Mouse (Mus musculus) neural tube, embryonic 12.5 days (tissue): Measurements from ENCODE around the gene Fgfr2. TPM values are rescaled to one million over a fixed set of nuclear protein-coding genes. Genes with fewer than 3 reads are reported as not detected.
"Not testable (repeated sequence)": the region's sequence is repeated elsewhere in the genome, so short reads cannot be mapped to it uniquely, and the experiment has no call there.

Source experiments
- ATAC-seq: fragments of 200-750 bp; cut with Nextera tagmentation; 2 replicates; pipeline ENCODE4 v1.8.0; 2017; ENCODE audit warnings: low read depth, mild to moderate bottlenecking, moderate TSS enrichment, moderate library complexity; ENCODE audit not compliant: low FRiP score
- H3K27ac ChIP-seq: fragments of 300-500 bp; sonication (generic); 2 replicates; pipeline ENCODE4 v1.5.1; 2016
- H3K27me3 ChIP-seq: fragments of 300-500 bp; sonication (generic); replicated peaks from 2 replicates; pipeline ENCODE4 v1.6.1; 2016; ENCODE audit warnings: mild to moderate bottlenecking
- H3K36me3 ChIP-seq: fragments of 300-500 bp; sonication (generic); 2 replicates; pipeline ENCODE4 v1.6.1; 2016; ENCODE audit warnings: mild to moderate bottlenecking
- H3K4me1 ChIP-seq: fragments of 300-500 bp; sonication (generic); 2 replicates; pipeline ENCODE4 v1.6.1; 2016
- H3K4me2 ChIP-seq: fragments of 300-500 bp; sonication (generic); replicated peaks from 2 replicates; pipeline ENCODE4 v1.6.1; 2016; ENCODE audit warnings: mild to moderate bottlenecking
- H3K4me3 ChIP-seq: fragments of 300-500 bp; sonication (generic); 2 replicates; pipeline ENCODE4 v1.5.1; 2016
- H3K9ac ChIP-seq: fragments of 300-500 bp; sonication (generic); 2 replicates; pipeline ENCODE4 v1.6.1; 2016; ENCODE audit warnings: mild to moderate bottlenecking
- H3K9me3 ChIP-seq: fragments of 300-500 bp; sonication (generic); 2 replicates; pipeline ENCODE4 v1.6.1; 2016; ENCODE audit warnings: mild to moderate bottlenecking
- WGBS: fragments of 180-500 bp; shearing (Covaris S2); methylation state at CpG from one replicate; pipeline ENCODE4 v1.1.7; 2016; 5-methylcytosine and 5-hydroxymethylcytosine counted together
- polyA plus RNA-seq: library from polyadenylated mRNA; unstranded; fragments of >200 nt; fragmentation: Nextera tagmentation; extraction: Ambion mirVana; gene quantifications from 2 replicates; pipeline ENCODE4 v1.2.1, GENCODE M21; 2016

The Fgfr2 gene
- polyA plus RNA-seq, 1 experiment from 2014 or later = 65.0 TPM

GRCm38 (mm10) chr7:130543181-130543580 lies 2580.0 kb downstream of the Fgfr2 start:
- no peaks in the 10 kb centered on the region for H3K9me3 ChIP-seq
- 95% methylated on average over 4 of the region's 4 CpGs for WGBS
- H3K27me3 ChIP-seq = no peaks in the 10 kb centered on the region
- no peak overlapping the region for H3K9ac ChIP-seq
- H3K4me1 ChIP-seq = peaks cover 11% of the 10 kb centered on the region
- no peak overlapping the region for H3K4me2 ChIP-seq
- H3K4me3 ChIP-seq = no peak overlapping the region
- no peak overlapping the region for H3K27ac ChIP-seq
- H3K36me3 ChIP-seq = peaks cover 58% of the 10 kb centered on the region
- ATAC-seq = no peak

- Histone ChIP-seq H3K27me3 (no peaks in the 10 kb centered on the region), H3K4me1 (no peaks in the 10 kb centered on the region), H3K9me3 (no peaks in the 10 kb centered on the region), H3K27ac (no peak overlapping the region), H3K4me2 (no peak overlapping the region), H3K36me3 (peaks cover 85% of the 10 kb centered on the region), H3K4me3 (no peak overlapping the region), H3K9ac (no peak overlapping the region)
- no peak for ATAC-seq
- 89% methylated on average over 7 of the region's 7 CpGs for WGBS
Observed at GRCm38 (mm10) chr7:130540176-130540575, 2583.0 kb downstream of the Fgfr2 start.

- no peak overlapping the region for H3K9ac ChIP-seq
- no peak for ATAC-seq
- H3K27me3 ChIP-seq = no peaks in the 10 kb centered on the region
- H3K4me3 ChIP-seq = no peak overlapping the region
- peaks cover 72% of the 10 kb centered on the region for H3K36me3 ChIP-seq
- 91% methylated on average over 4 of the region's 4 CpGs for WGBS
- no peak overlapping the region for H3K4me2 ChIP-seq
- no peaks in the 10 kb centered on the region for H3K9me3 ChIP-seq
- H3K4me1 ChIP-seq = no peaks in the 10 kb centered on the region
- H3K27ac ChIP-seq = no peak overlapping the region
Observed at GRCm38 (mm10) chr7:130537068-130537467, 2586.1 kb downstream of the Fgfr2 start.

- H3K36me3 ChIP-seq = peaks cover 67% of the 10 kb centered on the region
- H3K27ac ChIP-seq = no peak overlapping the region
- H3K4me3 ChIP-seq = no peak overlapping the region
- no peaks in the 10 kb centered on the region for H3K4me1 ChIP-seq
- no peak overlapping the region for H3K9ac ChIP-seq
- no peak overlapping the region for H3K4me2 ChIP-seq
- ATAC-seq = no peak
- H3K27me3 ChIP-seq = no peaks in the 10 kb centered on the region
- 90% methylated on average over 4 of the region's 4 CpGs for WGBS
- H3K9me3 ChIP-seq = no peaks in the 10 kb centered on the region
Observed at GRCm38 (mm10) chr7:130535174-130535573, 2588.0 kb downstream of the Fgfr2 start.

- Histone ChIP-seq H3K4me2 (no peak overlapping the region), H3K4me3 (no peak overlapping the region), H3K4me1 (no peaks in the 10 kb centered on the region), H3K9ac (no peak overlapping the region), H3K27me3 (no peaks in the 10 kb centered on the region), H3K9me3 (no peaks in the 10 kb centered on the region), H3K36me3 (peaks cover 52% of the 10 kb centered on the region), H3K27ac (no peak overlapping the region)
- ATAC-seq = peak; percentile 37; the same call in 1 of the 2 replicates
- WGBS = 52% methylated on average over 25 of the region's 25 CpGs
Observed at GRCm38 (mm10) chr7:130533316-130534260, 2589.6 kb downstream of the Fgfr2 start.

GRCm38 (mm10) chr7:130531138-130531537 lies 2592.0 kb downstream of the Fgfr2 start:
- WGBS = 96% methylated on average over 15 of the region's 15 CpGs
- H3K27ac ChIP-seq, H3K9ac ChIP-seq, H3K4me1 ChIP-seq, H3K27me3 ChIP-seq, H3K9me3 ChIP-seq, H3K4me3 ChIP-seq, H3K4me2 ChIP-seq, ATAC-seq: not testable (repeated sequence)
- H3K36me3 ChIP-seq = peaks cover 36% of the 10 kb centered on the region

- Histone ChIP-seq H3K4me2 (no peak overlapping the region), H3K9me3 (no peaks in the 10 kb centered on the region), H3K36me3 (peaks cover 16% of the 10 kb centered on the region), H3K27me3 (no peaks in the 10 kb centered on the region), H3K4me3 (no peak overlapping the region), H3K9ac (no peak overlapping the region), H3K4me1 (no peaks in the 10 kb centered on the region), H3K27ac (no peak overlapping the region)
- no peak for ATAC-seq
- 88% methylated on average over 9 of the region's 9 CpGs for WGBS
Observed at GRCm38 (mm10) chr7:130527306-130527705, 2595.8 kb downstream of the Fgfr2 start.

GRCm38 (mm10) chr7:130523451-130523850 lies 2599.7 kb downstream of the Fgfr2 start:
- Histone ChIP-seq H3K27ac (no peak overlapping the region), H3K36me3 (0 out of 2 replicates have a peak, but pooled peaks cover 4% of the 10 kb centered on the region), H3K9ac (no peak overlapping the region), H3K4me1 (peaks cover 8% of the 10 kb centered on the region), H3K4me2 (no peak overlapping the region), H3K9me3 (no peaks in the 10 kb centered on the region), H3K27me3 (no peaks in the 10 kb centered on the region), H3K4me3 (no peak overlapping the region)
- 95% methylated on average over 8 of the region's 8 CpGs for WGBS
- ATAC-seq = no peak

GRCm38 (mm10) chr7:130520812-130521422 lies 2602.2 kb downstream of the Fgfr2 start:
- Histone ChIP-seq H3K27me3 (no peaks in the 10 kb centered on the region), H3K4me1 (peaks cover 20% of the 10 kb centered on the region), H3K9ac (no peak overlapping the region), H3K27ac (no peak overlapping the region), H3K4me3 (no peak overlapping the region), H3K36me3 (no peaks in the 10 kb centered on the region), H3K9me3 (no peaks in the 10 kb centered on the region), H3K4me2 (0 out of 2 replicates have a peak overlapping the region, but pooled peaks have one; percentile 73)
- 89% methylated on average over 14 of the region's 14 CpGs for WGBS
- ATAC-seq = no peak

- no peak for ATAC-seq
- WGBS = 22% methylated on average over 20 of the region's 20 CpGs
Observed at GRCm38 (mm10) chr7:130520049-130520425, 2603.1 kb downstream of the Fgfr2 start, which contains the start of gene Ate1. Ate1 (minus strand) TSS chr7:130520369.

GRCm38 (mm10) chr7:130519096-130520048 lies 2603.8 kb downstream of the Fgfr2 start:
- H3K27me3 ChIP-seq = no peaks in the 10 kb centered on the region
- H3K4me2 ChIP-seq = peak overlapping the region; percentile 73
- H3K27ac ChIP-seq = peak overlapping the region; percentile 91
- ATAC-seq = peak; percentile 97
- H3K9me3 ChIP-seq = no peaks in the 10 kb centered on the region
- peaks cover 20% of the 10 kb centered on the region for H3K4me1 ChIP-seq
- no peaks in the 10 kb centered on the region; the same call in 1 of the 2 replicates for H3K36me3 ChIP-seq
- peak overlapping the region; percentile 89 for H3K9ac ChIP-seq
- H3K4me3 ChIP-seq = peak overlapping the region; percentile 80
- under 1% methylated on average over 90 of the region's 90 CpGs for WGBS

More at GRCm38 (mm10) chr7:130520049-130520425, 2603.1 kb downstream of the Fgfr2 start, which contains the start of gene Ate1:
- peak within 1 kb of the TSS; percentile 89 for H3K9ac ChIP-seq
- peaks cover 20% of the 10 kb centered on the region for H3K4me1 ChIP-seq
- no peaks in the 10 kb centered on the region for H3K27me3 ChIP-seq
- H3K27ac ChIP-seq = peak within 1 kb of the TSS; percentile 91
- H3K36me3 ChIP-seq = no peaks in the 10 kb centered on the region; the same call in 1 of the 2 replicates
- peak within 1 kb of the TSS; percentile 80 for H3K4me3 ChIP-seq
- H3K9me3 ChIP-seq = no peaks in the 10 kb centered on the region
- peak within 1 kb of the TSS; percentile 73 for H3K4me2 ChIP-seq
